Mouse (Mus musculus) forebrain, postnatal 0 days (tissue): Measurements from ENCODE around the gene Sypl. TPM values are rescaled to one million over a fixed set of nuclear protein-coding genes. Genes with fewer than 3 reads are reported as not detected.

Source experiments
- ATAC-seq: fragments of 200-750 bp; cut with Nextera tagmentation; 2 replicates; pipeline ENCODE4 v1.8.0; 2017; ENCODE audit warnings: mild to moderate bottlenecking, moderate library complexity
- DNase-seq: peaks from one replicate; pipeline ENCODE4 v3.0.0-alpha.2; 2015
- H3K27ac ChIP-seq: fragments of 300-500 bp; sonication (generic); 2 replicates; pipeline ENCODE4 v1.5.1; 2014; ENCODE audit warnings: low read depth, mild to moderate bottlenecking, antibody characterized with exemption, low read length, moderate library complexity, mixed read lengths
- H3K27me3 ChIP-seq: fragments of 300-500 bp; sonication (generic); 2 replicates; pipeline ENCODE4 v1.6.1; 2014; ENCODE audit warnings: mild to moderate bottlenecking, low read length, mixed read lengths; ENCODE audit not compliant: insufficient read depth
- H3K36me3 ChIP-seq: fragments of 300-500 bp; sonication (generic); 2 replicates; pipeline ENCODE4 v1.6.1; 2014; ENCODE audit warnings: mild to moderate bottlenecking, moderate library complexity; ENCODE audit not compliant: insufficient read depth
- H3K4me1 ChIP-seq: fragments of 300-500 bp; sonication (generic); 2 replicates; pipeline ENCODE4 v1.6.1; 2014; ENCODE audit warnings: antibody characterized with exemption; ENCODE audit not compliant: insufficient read depth
- H3K4me2 ChIP-seq: fragments of 300-500 bp; sonication (generic); 2 replicates; pipeline ENCODE4 v1.6.1; 2014; ENCODE audit warnings: low read depth, mild to moderate bottlenecking, moderate library complexity
- H3K4me3 ChIP-seq: fragments of 300-500 bp; sonication (generic); 2 replicates; pipeline ENCODE4 v1.5.1; 2014; ENCODE audit warnings: low read depth, low read length, mixed read lengths
- H3K9ac ChIP-seq: fragments of 300-500 bp; sonication (generic); 2 replicates; pipeline ENCODE4 v1.6.1; 2014; ENCODE audit warnings: mild to moderate bottlenecking
- H3K9me3 ChIP-seq: fragments of 300-500 bp; sonication (generic); 2 replicates; pipeline ENCODE4 v1.6.1; 2016; ENCODE audit warnings: low read length
- CTCF ChIP-seq: sonication (generic); IDR thresholded peaks from 2 replicates; pipeline ENCODE4 v1.5.1; 2016; ENCODE audit warnings: antibody characterized with exemption, control low read depth, low read depth
- WGBS: fragments of 180-500 bp; shearing (Covaris S2); extraction: QIAGEN DNeasy Blood & Tissue Kit; methylation state at CpG from one replicate; pipeline ENCODE4 v1.1.7; 2014; 5-methylcytosine and 5-hydroxymethylcytosine counted together
- polyA plus RNA-seq: library from polyadenylated mRNA; unstranded; fragments of >200 nt; fragmentation: Nextera tagmentation; extraction: Ambion mirVana; gene quantifications from 2 replicates; pipeline ENCODE4 v1.2.1, GENCODE M21; 2015
- total RNA-seq: library from RNA; depleted of rRNA; stranded (reverse); fragments of >200 nt; gene quantifications from 2 replicates; pipeline ENCODE4 v1.2.3, GENCODE M21; 2014

The Sypl gene
- total and polyA plus RNA-seq, 2 experiments from 2014 or later: 21.3 to 40.1 TPM

GRCm38 (mm10) chr12:32919091-32919490, 34.6 kb upstream of the Sypl start:
- H3K27ac ChIP-seq: no peak overlapping the region
- DNase-seq: no peak
- no peaks in the 10 kb centered on the region for H3K27me3 ChIP-seq
- no peak for TF ChIP-seq CTCF
- H3K36me3 ChIP-seq: no peaks in the 10 kb centered on the region
- no peak for ATAC-seq
- no peak overlapping the region for H3K4me3 ChIP-seq
- H3K9ac ChIP-seq: no peak overlapping the region
- no peaks in the 10 kb centered on the region for H3K9me3 ChIP-seq
- H3K4me2 ChIP-seq: no peak overlapping the region
- H3K4me1 ChIP-seq: no peaks in the 10 kb centered on the region
- 47% methylated on average over 3 of the region's 3 CpGs for WGBS

DNA sequence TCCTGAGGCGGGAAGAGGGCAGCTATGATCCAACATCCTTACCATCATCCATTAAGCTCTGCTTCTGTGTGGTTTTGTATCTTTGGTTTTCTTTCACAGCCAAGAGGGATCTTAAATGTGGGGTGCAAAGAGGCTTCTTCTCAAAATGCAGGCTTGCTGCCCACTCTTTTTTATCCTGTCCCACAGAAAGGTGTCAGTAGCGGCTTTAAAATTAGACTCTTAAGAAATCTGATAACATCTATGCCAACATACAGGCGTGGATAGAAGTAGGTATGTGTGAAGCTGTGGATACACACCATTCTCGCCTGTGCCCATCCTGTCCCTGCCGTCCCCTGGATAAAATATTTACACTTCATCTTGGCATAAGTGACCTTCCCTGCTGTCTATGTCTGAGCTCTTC, 34.2 kb upstream of the Sypl start:
- no peak overlapping the region for H3K4me3 ChIP-seq
- no peak overlapping the region for H3K4me2 ChIP-seq
- H3K4me1 ChIP-seq: no peaks in the 10 kb centered on the region
- no peak for ATAC-seq
- no peaks in the 10 kb centered on the region for H3K27me3 ChIP-seq
- no peak overlapping the region for H3K27ac ChIP-seq
- DNase-seq: no peak
- TF ChIP-seq CTCF: no peak
- H3K36me3 ChIP-seq: no peaks in the 10 kb centered on the region
- no peak overlapping the region for H3K9ac ChIP-seq
- 76% methylated on average over 5 of the region's 5 CpGs for WGBS
- no peaks in the 10 kb centered on the region for H3K9me3 ChIP-seq

- no peaks in the 10 kb centered on the region for H3K9me3 ChIP-seq
- H3K4me1 ChIP-seq: no peaks in the 10 kb centered on the region
- TF ChIP-seq CTCF: peak; percentile 65
- ATAC-seq (no peak), DNase-seq (no peak)
- no peak overlapping the region for H3K9ac ChIP-seq
- WGBS: 71% methylated on average over 8 of the region's 8 CpGs
- H3K36me3 ChIP-seq: no peaks in the 10 kb centered on the region
- no peak overlapping the region for H3K27ac ChIP-seq
- no peak overlapping the region for H3K4me3 ChIP-seq
- H3K27me3 ChIP-seq: no peaks in the 10 kb centered on the region
- no peak overlapping the region for H3K4me2 ChIP-seq
Measured at GRCm38 (mm10) chr12:32920185-32920788, 33.4 kb upstream of the Sypl start.

DNA sequence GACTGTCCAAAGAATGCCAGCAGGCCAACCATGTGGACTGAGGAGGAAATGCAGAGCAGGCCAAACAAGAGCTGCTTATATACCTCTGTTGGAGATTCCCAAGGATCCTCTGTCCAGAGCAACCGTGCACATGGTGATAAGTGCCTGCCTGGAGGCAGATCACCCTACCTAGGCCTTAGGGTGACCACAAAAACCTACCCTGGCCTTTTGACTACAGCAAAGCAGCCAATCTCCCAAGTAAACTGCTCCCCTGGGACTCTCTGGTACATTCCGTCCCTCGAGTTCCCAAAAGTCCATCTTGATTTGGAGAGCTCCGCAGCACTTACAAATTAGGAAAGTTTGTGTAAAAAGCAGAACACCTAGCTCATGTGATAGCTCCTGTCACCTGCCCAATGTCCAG, 32.6 kb upstream of the Sypl start:
- Histone ChIP-seq H3K4me2 (no peak overlapping the region), H3K36me3 (no peaks in the 10 kb centered on the region), H3K9me3 (no peaks in the 10 kb centered on the region), H3K27ac (no peak overlapping the region), H3K9ac (no peak overlapping the region), H3K4me3 (no peak overlapping the region), H3K27me3 (no peaks in the 10 kb centered on the region), H3K4me1 (peaks cover 3% of the 10 kb centered on the region)
- DNase-seq: no peak
- no peak for TF ChIP-seq CTCF
- WGBS: 87% methylated on average over 4 of the region's 4 CpGs
- ATAC-seq: no peak

GRCm38 (mm10) chr12:32921532-32922131, 32.1 kb upstream of the Sypl start:
- ATAC-seq (no peak), DNase-seq (no peak)
- Histone ChIP-seq H3K27me3 (no peaks in the 10 kb centered on the region), H3K36me3 (no peaks in the 10 kb centered on the region), H3K4me1 (peaks cover 9% of the 10 kb centered on the region), H3K27ac (no peak overlapping the region), H3K4me2 (no peak overlapping the region), H3K9ac (no peak overlapping the region), H3K4me3 (no peak overlapping the region), H3K9me3 (no peaks in the 10 kb centered on the region)
- 95% methylated on average over 7 of the region's 7 CpGs for WGBS
- no peak for TF ChIP-seq CTCF

DNA sequence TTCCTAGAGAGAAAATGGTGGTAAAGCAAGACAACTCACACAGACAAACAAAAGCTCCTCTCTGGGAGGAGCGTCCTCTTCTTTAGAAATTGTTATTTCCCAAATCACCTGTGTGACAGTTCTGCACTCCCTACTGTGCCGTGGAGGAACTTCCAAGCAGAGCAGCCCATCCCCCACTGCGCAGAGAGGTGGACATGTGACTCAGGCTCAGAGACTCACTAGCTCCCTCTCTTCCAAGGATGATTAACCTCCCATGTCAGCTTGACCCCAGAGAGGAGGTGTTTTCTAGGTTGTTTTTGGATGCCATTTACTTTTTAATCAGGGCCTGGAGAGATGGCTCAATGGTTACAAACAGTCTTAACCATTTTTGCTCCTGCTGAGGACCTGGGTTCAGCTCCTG, 29.4 kb upstream of the Sypl start:
- 41% methylated on average over 3 of the region's 3 CpGs for WGBS
- ATAC-seq (no peak), DNase-seq (no peak)
- Histone ChIP-seq H3K4me2 (no peak overlapping the region), H3K36me3 (no peaks in the 10 kb centered on the region), H3K9me3 (no peaks in the 10 kb centered on the region), H3K27ac (no peak overlapping the region), H3K4me1 (peaks cover 13% of the 10 kb centered on the region), H3K9ac (no peak overlapping the region), H3K27me3 (no peaks in the 10 kb centered on the region), H3K4me3 (no peak overlapping the region)
- TF ChIP-seq CTCF: no peak

- Histone ChIP-seq H3K4me1 (peaks cover 13% of the 10 kb centered on the region), H3K4me3 (no peak overlapping the region), H3K36me3 (no peaks in the 10 kb centered on the region), H3K9ac (no peak overlapping the region), H3K9me3 (no peaks in the 10 kb centered on the region), H3K27ac (peak overlapping the region; percentile 60), H3K4me2 (peak overlapping the region; percentile 19; the same call in 1 of the 2 replicates), H3K27me3 (no peaks in the 10 kb centered on the region)
- 0 out of 2 replicates have a peak, but pooled peaks have one; percentile 1 for TF ChIP-seq CTCF
- ATAC-seq (peak; percentile 94), DNase-seq (peak; percentile 88)
- WGBS: 41% methylated on average over 18 of the region's 18 CpGs
Measured at GRCm38 (mm10) chr12:32926331-32927172, 27.1 kb upstream of the Sypl start.
